Mouse (Mus musculus) neutrophil, adult 5-6 weeks (primary cell): Measurements from ENCODE around the gene Cpne8. TPM values are rescaled to one million over a fixed set of nuclear protein-coding genes. Genes with fewer than 3 reads are reported as not detected.
"Not testable (repeated sequence)": the region's sequence is repeated elsewhere in the genome, so short reads cannot be mapped to it uniquely, and the experiment has no call there.

Source experiments
- ATAC-seq: fragments of 151-379, 151-347 bp; 2 replicates; pipeline ENCODE4 v1.8.0; 2017; ENCODE audit warnings: mild to moderate bottlenecking, moderate TSS enrichment; ENCODE audit not compliant: insufficient number of reproducible peaks, poor library complexity, low FRiP score, severe bottlenecking; ENCODE audit errors: extremely low read depth
- total RNA-seq: library from RNA; stranded (forward); fragments of 200-1000 nt; gene quantifications from 2 replicates; pipeline ENCODE4 v1.2.3, GENCODE M21; 2017

The Cpne8 gene
- total RNA-seq, 1 experiment from 2014 or later: not detected

DNA sequence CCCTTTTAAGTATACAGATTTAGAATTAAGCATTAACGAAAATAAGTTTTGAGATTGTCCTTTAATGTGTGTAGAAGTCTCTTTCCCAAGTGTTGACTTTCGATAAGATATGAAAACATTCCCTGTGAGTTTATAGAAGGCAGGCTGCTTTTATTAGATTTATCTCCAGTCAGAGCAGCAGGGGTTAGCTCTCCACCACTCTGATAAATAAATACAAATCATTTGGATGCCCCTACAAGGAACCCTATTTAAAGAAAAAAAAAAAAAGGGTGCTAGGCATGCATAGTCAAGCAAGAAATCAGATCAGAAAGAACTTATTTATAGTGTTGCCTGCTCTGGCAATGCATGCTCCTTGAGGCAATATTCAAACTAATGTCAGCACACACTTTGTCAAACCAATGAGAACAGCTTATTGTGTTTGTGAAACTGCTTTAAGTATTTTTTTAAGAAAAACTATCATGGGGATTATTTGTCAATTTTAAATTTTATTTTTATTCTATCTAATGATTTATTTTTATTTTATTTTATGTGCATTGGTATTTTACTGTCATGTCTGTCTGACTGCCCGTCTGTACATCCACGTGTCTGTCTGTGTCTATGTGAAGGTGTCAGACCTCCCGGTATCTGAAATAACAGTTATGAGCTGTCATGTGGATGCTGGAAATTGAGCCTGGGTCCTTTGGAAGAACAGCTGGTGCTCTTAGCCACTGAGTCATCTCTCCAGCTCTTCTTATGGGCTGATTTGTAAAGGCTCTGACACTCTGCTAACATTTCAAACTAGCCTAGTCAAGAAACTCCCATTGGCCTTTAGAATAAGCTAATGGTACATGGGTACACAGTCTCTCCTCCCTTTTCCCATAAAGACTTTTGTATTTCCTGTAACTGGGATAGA, 142.7 kb downstream of the Cpne8 start:
- no peak for ATAC-seq

DNA sequence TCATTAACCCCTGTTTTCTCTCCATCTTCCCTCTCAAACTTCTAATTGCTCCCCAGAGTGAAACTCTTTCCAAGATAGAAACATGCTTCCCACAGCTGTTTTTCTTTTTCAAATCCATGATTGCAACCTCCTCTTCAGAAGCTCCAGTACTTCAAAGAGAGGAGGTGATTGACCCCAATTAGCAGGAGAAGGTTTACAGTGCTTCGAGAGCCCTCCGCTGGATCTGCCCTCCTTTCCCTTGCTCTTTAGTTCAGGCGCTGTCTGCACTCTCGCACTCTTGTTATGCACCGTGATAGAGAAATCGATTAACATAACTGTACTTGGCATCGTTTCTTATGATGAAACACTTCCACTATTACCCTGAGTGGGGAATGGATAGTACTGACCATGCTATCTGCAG, 143.5 kb downstream of the Cpne8 start:
- no peak for ATAC-seq

DNA sequence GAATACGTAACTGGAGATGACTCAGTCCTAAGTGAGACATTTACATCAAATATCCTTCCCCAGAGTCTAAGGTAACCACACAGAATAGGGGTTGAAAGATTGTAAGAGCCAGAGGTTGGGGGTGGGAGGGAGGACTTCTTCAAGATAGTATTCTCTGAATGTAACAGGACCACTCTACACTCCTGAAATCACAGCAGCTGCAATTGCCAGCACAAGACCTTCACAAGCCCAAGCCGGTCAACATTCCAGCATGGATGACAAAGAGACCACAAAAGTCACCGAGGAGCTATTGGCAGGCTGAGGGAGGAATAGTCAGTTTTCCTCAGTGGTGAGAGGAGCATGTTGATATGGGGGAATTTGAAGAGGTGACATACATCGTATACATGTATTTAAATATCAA, 166.5 kb downstream of the Cpne8 start:
- ATAC-seq: no peak

DNA sequence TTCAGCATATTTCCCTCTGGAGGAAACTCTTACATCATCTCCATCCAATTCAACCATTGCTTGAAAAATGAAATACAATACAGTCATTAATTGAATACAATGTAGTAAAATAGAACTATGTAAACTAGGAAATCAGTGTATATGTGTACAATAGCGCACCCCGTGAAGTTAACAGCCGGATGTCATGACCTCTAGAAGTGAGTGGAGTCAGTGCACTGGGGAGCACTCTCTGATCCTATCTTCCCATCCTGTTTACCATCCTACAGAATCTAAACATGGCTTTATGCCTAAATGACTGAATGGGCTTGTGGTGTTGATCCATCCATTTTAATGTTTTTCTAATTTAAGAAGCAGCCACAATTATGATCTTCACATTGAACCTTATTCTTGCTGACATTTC, 182.2 kb downstream of the Cpne8 start:
- ATAC-seq: no peak

DNA sequence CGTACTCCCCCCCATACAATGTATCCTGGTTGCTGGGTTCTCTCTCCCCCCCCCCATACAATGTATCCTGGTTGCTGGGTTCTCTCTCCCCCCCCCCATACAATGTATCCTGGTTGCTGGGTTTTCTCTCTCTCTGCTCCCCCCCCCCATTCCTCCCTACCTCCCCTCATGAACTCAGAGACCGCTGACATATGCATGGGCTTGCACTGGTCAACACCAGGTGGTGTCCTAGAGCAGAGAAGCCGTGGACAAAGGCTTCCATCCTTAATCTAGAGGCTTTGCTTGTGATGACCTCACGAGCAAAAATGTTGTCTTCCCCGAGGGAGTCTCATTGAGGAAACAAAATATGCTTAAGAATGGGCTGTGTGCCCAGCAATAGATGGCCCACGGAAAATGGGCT, 187.7 kb downstream of the Cpne8 start:
- ATAC-seq: no peak

DNA sequence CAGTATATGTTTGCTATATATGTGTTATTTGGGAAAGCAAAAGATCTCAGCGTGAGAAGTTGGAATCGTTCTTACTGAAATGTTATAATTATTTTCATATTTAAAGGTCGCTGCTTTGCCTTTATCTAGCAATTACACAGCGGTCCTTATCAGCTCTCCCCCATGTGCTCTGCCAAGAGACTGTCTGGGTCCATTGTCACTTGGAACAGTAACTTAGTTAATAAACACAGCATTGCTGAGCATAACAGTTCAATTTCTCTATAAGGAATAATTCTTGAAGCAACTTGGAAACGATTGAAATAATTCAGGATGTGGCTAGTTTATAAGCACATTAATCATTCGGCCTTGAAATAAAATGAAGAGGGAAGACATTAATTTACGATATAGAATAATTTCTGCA, 189.0 kb downstream of the Cpne8 start:
- ATAC-seq: no peak

DNA sequence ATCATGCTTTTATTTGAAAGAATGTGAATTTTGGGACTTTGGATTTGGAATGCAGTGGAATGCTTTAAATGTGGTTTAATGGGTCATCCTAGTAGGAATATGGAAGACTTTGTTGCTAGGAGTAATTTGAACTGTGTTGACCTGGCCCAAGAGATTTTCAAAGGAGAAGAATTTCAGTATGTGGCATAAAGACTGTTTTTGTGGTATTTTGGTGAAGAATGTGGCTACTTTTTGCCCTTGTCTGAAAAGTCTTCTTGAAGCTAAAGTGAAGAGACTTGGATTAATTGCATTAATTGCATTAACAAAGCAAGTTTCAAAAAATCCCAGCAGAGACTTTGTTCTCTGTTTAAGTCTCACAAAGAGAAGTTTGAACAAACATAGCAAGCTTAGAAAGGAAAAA, 208.7 kb downstream of the Cpne8 start:
- ATAC-seq: not testable (repeated sequence)

DNA sequence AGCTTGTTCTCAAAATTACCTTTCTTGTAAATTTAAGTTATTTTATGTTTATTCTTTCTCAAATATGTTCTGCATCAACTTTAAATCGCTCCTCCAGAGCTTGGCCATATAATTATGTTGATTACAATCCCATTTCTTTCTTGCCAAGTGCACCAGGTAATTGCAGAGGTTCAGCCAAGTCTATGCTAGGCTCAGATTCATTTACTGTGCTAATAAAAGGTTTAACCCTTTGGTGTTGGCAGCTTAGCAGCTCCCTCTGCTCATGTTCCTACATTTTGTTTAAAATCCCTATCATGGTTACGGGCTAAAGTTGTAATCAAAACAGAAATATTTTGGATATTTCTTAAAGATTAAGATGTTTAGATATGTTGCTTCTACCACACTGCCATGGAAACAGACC, 216.0 kb downstream of the Cpne8 start:
- no peak for ATAC-seq

DNA sequence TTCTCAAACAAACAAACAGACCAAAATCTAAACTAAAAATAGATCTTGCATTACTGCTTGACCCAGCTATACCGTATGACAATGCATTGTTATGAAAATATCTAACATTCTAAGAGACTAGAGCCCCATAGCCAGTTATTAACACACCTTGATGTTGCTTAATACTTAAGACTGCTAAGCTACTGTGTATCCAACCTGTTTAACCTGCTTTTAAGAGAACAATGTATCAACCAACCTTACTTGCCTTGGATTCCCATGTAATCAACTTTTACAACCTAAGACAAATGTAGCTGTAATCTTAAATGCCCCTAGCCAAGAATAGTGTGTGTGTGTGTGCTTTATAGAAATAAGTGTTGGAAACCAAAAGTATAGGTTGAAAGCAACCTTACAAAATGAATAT, 233.2 kb downstream of the Cpne8 start:
- ATAC-seq: no peak
